Mouse (Mus musculus): Measurements from ENCODE around the gene Nob1.
A peak's percentile ranks its signal among the peaks of the same experiment; 100 is the strongest.

The Nob1 gene

GRCm38 (mm10) chr8:107435962-107436831 lies 11.3 kb upstream of the Nob1 start, which contains the start of gene Wwp2:
Gene Wwp2 (plus strand): TSS chr8:107436365.
- DNase-seq, result peak; percentile 75

- no peak for DNase-seq
Measured at GRCm38 (mm10) chr8:107435421-107435961, 10.6 kb upstream of the Nob1 start.

GRCm38 (mm10) chr8:107430821-107431220 lies 6.0 kb upstream of the Nob1 start:
- DNase-seq, result no peak

- no peak for DNase-seq
Measured at GRCm38 (mm10) chr8:107425230-107425597, 363 bp upstream of the Nob1 start.

- DNase-seq, result no peak
Measured at GRCm38 (mm10) chr8:107424176-107424575, 675 bp downstream of the Nob1 start.

- no peak for DNase-seq
Measured at GRCm38 (mm10) chr8:107417001-107417400, 7.8 kb downstream of the Nob1 start.

- no peak for DNase-seq
Measured at GRCm38 (mm10) chr8:107413881-107414280, 11.0 kb downstream of the Nob1 start.

- DNase-seq, result no peak
Measured at GRCm38 (mm10) chr8:107412552-107412951, 12.3 kb downstream of the Nob1 start.

GRCm38 (mm10) chr8:107411391-107411790 lies 13.5 kb downstream of the Nob1 start:
- DNase-seq, result no peak

GRCm38 (mm10) chr8:107405935-107406334 lies 18.9 kb downstream of the Nob1 start:
- no peak for DNase-seq

GRCm38 (mm10) chr8:107404057-107404456 lies 20.8 kb downstream of the Nob1 start:
- DNase-seq, result no peak

- DNase-seq, result peak; percentile 43
Measured at GRCm38 (mm10) chr8:107403038-107403781, 21.6 kb downstream of the Nob1 start, which contains the start of gene Nqo1. Gene Nqo1 (minus strand): TSS chr8:107403206.

- no peak for DNase-seq
Measured at GRCm38 (mm10) chr8:107401866-107402265, 23.0 kb downstream of the Nob1 start.

- peak; percentile 58 for DNase-seq
Measured at GRCm38 (mm10) chr8:107399495-107399894, 25.4 kb downstream of the Nob1 start.

GRCm38 (mm10) chr8:107397665-107398064 lies 27.2 kb downstream of the Nob1 start:
- DNase-seq, result no peak

GRCm38 (mm10) chr8:107396106-107396670 lies 28.7 kb downstream of the Nob1 start:
- no peak for DNase-seq

- no peak for DNase-seq
Measured at GRCm38 (mm10) chr8:107395397-107395796, 29.5 kb downstream of the Nob1 start.

GRCm38 (mm10) chr8:107391136-107391516 lies 33.7 kb downstream of the Nob1 start:
- DNase-seq, result no peak

- DNase-seq, result no peak
Measured at GRCm38 (mm10) chr8:107390476-107391135, 34.2 kb downstream of the Nob1 start.

- DNase-seq, result peak; percentile 29
Measured at GRCm38 (mm10) chr8:107389557-107389956, 35.3 kb downstream of the Nob1 start.

- peak; percentile 39 for DNase-seq
Measured at GRCm38 (mm10) chr8:107387861-107388260, 37.0 kb downstream of the Nob1 start.

- peak; percentile 26 for DNase-seq
Measured at GRCm38 (mm10) chr8:107386642-107387041, 38.2 kb downstream of the Nob1 start.

- no peak for DNase-seq
Measured at GRCm38 (mm10) chr8:107386171-107386570, 38.7 kb downstream of the Nob1 start.
